Mouse (Mus musculus): ENCODE measurements around the gene BC048403.

Gene BC048403

DNA sequence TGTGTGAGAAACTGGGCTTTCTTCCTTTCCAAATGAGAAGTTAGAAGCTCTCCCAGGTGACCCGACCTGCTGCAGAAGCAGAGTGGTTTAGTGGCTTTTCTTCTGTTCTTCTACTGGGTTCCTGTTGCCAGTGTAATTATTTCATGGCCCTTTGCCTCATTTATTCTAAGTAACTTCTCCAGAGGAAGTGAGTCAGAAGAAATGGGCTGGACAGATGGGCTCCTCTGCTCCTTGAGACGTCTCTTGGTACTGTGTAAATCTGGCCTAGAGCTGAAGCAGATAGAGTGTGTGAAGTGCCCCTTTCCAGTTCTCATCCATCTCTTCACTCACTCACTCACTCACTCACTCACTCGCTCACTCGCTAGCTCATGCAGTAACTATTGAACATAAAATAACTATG, 16.9 kb downstream of the BC048403 start:
- no peak for DNase-seq (ENCODE audit: low spot score)

DNA sequence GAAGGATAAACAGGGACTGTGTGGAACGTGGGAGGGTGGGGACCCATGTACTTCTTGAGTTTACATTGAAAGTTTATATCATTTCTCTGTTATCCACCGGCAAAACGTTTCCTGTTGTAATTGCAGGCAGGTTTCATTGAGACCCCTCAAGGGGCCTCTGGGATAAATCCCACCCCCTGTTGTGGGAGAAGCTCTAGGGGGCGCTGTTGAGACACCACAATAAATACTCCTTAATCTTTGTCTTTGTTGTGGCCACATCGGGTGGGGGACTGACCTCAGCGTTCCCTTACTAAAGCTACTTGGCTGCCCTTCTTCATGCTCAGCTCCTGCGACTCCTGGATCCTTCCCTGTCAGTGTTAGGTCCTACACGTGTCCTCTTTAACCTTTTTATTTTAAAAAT, 19.4 kb downstream of the BC048403 start:
- DNase-seq (ENCODE audit: low spot score) = no peak

DNA sequence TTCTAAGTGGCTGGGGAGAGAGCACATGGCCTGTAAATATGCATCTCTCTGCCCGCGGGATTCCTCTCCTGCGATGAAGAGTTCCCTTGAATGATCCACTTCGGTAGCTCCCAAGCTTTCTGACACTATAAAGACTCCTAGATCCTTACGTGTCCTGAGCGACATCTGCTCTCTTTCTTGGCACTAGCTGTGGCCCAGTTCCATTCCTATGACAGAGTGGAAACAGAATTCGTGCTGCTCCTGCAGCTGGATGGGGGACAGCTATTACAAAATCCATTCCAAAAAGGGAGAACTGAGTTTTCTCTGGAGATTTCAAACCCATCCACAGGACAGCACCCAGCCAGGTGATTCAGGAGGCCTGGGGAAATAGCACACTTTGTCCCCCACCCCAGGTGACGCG, 22.4 kb downstream of the BC048403 start:
- no peak for DNase-seq (ENCODE audit: low spot score)

GRCm38 (mm10) chr10:121763191-121763590, 23.5 kb downstream of the BC048403 start:
- no peak for DNase-seq (ENCODE audit: low spot score)

- DNase-seq (ENCODE audit: low spot score) = no peak
Measured at GRCm38 (mm10) chr10:121764469-121765173, 24.9 kb downstream of the BC048403 start.

DNA sequence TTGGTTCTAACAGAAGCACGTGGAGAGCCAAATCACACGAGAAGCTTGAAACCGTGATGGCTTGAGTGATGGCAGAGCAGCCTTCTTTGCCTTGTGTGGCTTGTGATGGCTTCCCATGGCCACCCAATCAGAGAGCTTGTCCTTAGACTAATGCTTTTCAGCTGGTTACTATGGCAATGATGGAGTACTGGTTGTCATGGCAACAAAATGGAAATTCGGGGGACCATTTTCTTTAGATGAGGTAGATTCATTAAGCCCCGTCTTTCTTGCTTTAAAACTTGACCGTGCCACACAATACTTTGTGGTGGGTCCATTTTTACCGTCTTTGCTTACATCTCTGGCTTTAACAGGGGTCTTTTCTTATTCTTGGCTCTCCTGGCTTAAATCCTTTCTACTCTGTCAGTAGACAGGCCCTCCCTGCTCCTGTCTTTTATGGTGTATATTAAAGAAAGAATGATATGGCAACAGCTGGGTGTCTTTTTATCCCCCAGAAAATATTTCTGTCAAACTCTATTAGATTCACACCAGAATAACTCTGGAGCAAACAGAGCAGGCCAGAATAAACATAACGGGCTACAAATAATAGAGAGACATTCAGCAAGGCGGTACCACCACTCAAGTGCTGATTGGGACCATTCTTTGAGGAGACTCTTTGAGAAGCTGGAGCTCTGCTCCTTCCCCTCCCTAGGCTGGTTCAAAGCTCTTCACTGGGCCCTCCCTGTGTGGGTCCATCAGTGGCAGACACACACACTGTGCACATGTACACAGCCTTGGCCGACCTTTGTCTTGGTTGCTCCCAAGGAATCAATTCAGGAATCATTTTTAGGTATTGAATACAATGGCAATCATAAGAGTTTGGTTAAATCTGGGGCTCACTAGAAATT, 25.7 kb downstream of the BC048403 start:
- DNase-seq (ENCODE audit: low spot score) = peak; percentile 59

DNA sequence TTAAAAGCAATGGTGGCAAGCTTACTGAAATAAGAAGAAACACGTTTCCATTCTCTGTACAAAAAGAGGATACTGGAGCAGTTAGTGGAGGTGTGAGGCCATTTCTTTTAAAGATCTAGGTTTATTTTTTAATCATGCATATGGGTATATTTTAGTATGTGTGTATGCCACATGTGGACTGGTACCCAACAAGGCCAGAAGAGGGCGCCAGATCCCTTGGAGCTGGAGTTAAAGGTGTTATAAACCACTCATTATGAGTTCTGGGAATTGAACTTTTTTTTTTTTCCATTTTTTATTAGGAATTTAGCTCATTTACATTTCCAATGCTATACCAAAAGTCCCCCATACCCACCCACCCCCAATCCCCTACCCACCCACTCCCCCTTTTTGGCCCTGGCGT, 27.6 kb downstream of the BC048403 start:
- DNase-seq (ENCODE audit: low spot score) = peak; percentile 54

GRCm38 (mm10) chr10:121769711-121770110, 30.0 kb downstream of the BC048403 start:
- DNase-seq (ENCODE audit: low spot score) = no peak

GRCm38 (mm10) chr10:121770624-121771577, 31.2 kb downstream of the BC048403 start:
- peak; percentile 64 for DNase-seq (ENCODE audit: low spot score)

- DNase-seq (ENCODE audit: low spot score) = no peak
Measured at GRCm38 (mm10) chr10:121773813-121774212, 34.1 kb downstream of the BC048403 start.

DNA sequence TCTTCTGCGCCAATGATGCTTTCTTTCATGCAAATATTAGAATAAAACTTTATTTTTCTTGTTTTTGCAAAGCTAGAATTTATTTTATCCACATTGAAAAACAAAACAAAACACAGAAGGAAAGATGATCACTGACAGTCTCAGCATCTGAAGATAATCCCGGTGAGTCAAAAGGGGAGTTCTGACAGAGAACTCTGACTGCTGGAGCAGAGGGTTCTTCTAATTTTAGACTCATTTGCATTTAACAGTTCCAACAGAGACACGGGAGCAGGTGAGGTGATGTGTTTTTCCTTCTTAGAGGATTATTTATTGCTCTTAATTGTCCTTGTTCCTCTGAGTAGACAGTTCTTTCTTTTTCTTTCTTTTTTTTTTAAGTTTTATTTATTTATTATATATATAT, 36.3 kb downstream of the BC048403 start:
- DNase-seq (ENCODE audit: low spot score) = no peak

DNA sequence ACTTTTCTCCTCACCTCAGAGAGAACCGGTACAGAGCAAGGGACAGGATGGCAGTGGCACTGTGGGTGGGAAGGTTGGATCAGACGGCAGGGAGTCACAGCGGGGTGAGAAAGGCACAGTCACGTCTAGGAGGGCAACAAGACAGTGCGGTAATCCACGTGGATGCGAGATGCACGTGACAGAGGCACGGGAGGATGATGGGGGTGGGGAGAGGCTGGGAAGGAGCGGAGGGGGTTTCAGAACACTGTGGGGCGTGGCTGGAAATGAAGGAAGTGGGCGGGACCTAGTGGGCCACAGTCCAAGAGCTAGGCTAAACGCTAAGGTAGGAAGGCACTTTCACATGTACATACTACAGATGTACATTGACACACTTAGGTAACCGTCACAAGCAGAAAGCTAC, 41.4 kb downstream of the BC048403 start:
- no peak for DNase-seq (ENCODE audit: low spot score)

- no peak for DNase-seq (ENCODE audit: low spot score)
Measured at GRCm38 (mm10) chr10:121788536-121788935, 48.8 kb downstream of the BC048403 start.

DNA sequence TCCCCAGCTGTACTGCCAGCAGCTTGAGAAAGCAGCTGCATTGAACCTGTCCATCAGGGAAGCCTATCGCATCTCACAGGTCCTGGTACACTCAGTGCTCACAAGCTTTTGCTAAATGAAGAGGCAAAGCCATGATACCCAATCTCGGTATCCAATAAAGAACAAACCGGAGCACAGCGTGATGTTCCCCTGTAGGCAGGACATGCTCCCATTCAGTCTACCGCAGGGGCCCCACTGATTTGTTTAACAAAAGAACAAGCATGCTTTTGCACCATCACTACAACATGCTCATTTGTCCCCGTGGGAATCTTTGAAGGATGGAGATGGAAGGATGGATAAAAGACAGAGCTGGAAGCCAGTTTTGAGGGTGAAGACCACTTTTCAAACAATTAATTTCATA, 50.3 kb downstream of the BC048403 start:
- no peak for DNase-seq (ENCODE audit: low spot score)

DNA sequence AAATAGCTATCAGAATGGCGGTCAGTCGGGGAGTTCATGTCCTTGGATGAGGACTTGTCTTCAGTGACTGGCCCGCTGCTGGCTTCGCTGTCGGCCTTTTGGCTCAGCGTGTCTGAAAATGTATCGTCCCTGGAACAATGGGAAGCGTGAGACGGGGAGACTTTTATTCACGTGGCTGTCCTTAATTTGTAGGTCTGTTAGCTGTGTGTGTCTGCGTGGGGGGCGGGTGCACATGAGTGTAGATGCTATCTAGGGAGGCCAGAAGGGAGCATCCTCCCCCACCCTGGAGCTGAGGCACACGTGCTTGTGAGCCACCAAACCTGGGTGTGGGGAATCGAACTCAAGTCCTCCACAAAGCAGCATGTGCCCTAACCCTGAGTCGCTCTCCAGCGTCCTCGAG, 52.9 kb downstream of the BC048403 start:
- DNase-seq (ENCODE audit: low spot score) = no peak

DNA sequence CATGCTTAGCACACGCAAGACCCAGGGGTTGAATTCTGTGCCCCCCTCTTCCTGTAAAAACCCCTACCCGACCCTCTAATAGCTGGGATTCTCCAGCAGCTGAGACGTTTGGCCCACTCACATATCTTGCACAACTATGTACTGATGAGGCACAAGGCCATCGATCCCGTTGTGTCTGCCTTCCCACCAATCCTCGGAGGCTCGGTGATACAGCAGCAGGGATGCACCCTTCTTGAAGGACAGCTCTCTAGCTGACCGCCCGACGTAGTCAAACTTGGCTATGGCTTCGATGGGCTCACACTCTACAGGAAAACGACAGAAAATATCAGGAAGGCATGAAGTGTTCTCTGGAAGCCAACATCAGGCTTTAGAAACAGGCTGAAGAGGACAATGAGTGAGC, 54.7 kb downstream of the BC048403 start:
- DNase-seq (ENCODE audit: low spot score) = no peak

- no peak for DNase-seq (ENCODE audit: low spot score)
Measured at GRCm38 (mm10) chr10:121796027-121796802, 56.5 kb downstream of the BC048403 start.

DNA sequence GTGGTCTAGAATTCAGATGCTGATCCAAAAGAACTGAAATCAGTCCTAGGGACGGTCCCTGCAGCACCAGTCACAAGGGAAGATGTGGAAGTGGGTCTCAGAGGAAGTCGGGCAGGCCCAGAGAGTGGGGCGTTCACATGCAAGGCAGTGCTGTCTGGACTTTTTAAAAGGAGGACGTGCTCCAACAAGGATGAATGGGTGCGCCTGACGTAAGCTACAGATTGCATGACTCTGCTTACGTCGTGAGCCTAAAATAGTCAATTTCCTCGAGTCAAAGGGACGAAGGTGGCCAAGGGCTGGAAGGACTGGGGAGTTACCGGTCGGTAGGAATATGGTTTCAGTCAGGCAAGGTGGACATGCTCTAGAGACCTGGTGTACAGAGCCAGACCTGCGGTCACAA, 60.3 kb downstream of the BC048403 start:
- no peak for DNase-seq (ENCODE audit: low spot score)
